Mouse (Mus musculus) R1 (cell line): ENCODE measurements around the gene Ccdc51.

Experiments
- DNase-seq: peaks from one replicate; pipeline ENCODE4 v3.0.0-alpha.2; 2018; ENCODE audit warnings: low read depth, low spot score

Gene Ccdc51

GRCm38 (mm10) chr9:109056916-109057315 is 25.4 kb upstream of the Ccdc51 start:
- DNase-seq: no peak

- no peak for DNase-seq
These were observed 24.8 kb upstream of the Ccdc51 start for GRCm38 (mm10) chr9:109057543-109057942.

- no peak for DNase-seq
These were observed 24.1 kb upstream of the Ccdc51 start for GRCm38 (mm10) chr9:109058006-109058765.

GRCm38 (mm10) chr9:109059136-109059903 is 23.0 kb upstream of the Ccdc51 start, which contains the start of gene Trex1:
Gene Trex1, minus strand, starts transcription at chr9:109059734.
- DNase-seq: peak; percentile 93

GRCm38 (mm10) chr9:109060184-109060897 is 22.0 kb upstream of the Ccdc51 start:
- no peak for DNase-seq

- DNase-seq: no peak
These were observed 21.4 kb upstream of the Ccdc51 start for GRCm38 (mm10) chr9:109060898-109061295.

- no peak for DNase-seq
These were observed 14.1 kb upstream of the Ccdc51 start for GRCm38 (mm10) chr9:109068095-109068735.

GRCm38 (mm10) chr9:109073661-109074573 is 8.4 kb upstream of the Ccdc51 start, which contains the start of gene Atrip:
Gene Atrip, minus strand, starts transcription at chr9:109074124.
- DNase-seq: peak; percentile 91

- DNase-seq: no peak
These were observed 1.8 kb upstream of the Ccdc51 start for GRCm38 (mm10) chr9:109080516-109080915.

GRCm38 (mm10) chr9:109081749-109082123 is 557 bp upstream of the Ccdc51 start:
- DNase-seq: no peak

GRCm38 (mm10) chr9:109084922-109085321 is 2.6 kb downstream of the Ccdc51 start:
- peak; percentile 75 for DNase-seq

- DNase-seq: peak; percentile 83
These were observed 5.7 kb downstream of the Ccdc51 start for GRCm38 (mm10) chr9:109087987-109088386.

- DNase-seq: peak; percentile 66
These were observed 8.2 kb downstream of the Ccdc51 start for GRCm38 (mm10) chr9:109090446-109090845.

GRCm38 (mm10) chr9:109091802-109092201 is 9.5 kb downstream of the Ccdc51 start:
- no peak for DNase-seq

GRCm38 (mm10) chr9:109092799-109093198 is 10.5 kb downstream of the Ccdc51 start:
- no peak for DNase-seq

GRCm38 (mm10) chr9:109093786-109094552 is 11.7 kb downstream of the Ccdc51 start:
- DNase-seq: no peak

- peak; percentile 58 for DNase-seq
These were observed 12.4 kb downstream of the Ccdc51 start for GRCm38 (mm10) chr9:109094553-109095136.

GRCm38 (mm10) chr9:109095137-109095982 is 13.1 kb downstream of the Ccdc51 start, which contains the start of gene Plxnb1:
Gene Plxnb1, plus strand, starts transcription at chr9:109095389.
- peak; percentile 89 for DNase-seq
